Mouse (Mus musculus) skeletal muscle tissue, adult 2 months (tissue): ENCODE measurements around the gene Poc1a.

Experiments
- DNase-seq: peaks from one replicate; pipeline ENCODE4 v3.0.0-alpha.2; 2012; ENCODE audit warnings: low read depth, low spot score

Gene Poc1a

GRCm38 (mm10) chr9:106280808-106281544, at the start of gene Poc1a:
Poc1a (plus strand) TSS chr9:106281061.
- DNase-seq, result peak; percentile 91

- no peak for DNase-seq
These were observed 49.6 kb upstream of the Poc1a start for GRCm38 (mm10) chr9:106231220-106231619.

GRCm38 (mm10) chr9:106231816-106232215, 49.0 kb upstream of the Poc1a start:
- DNase-seq, result no peak

GRCm38 (mm10) chr9:106232956-106233355, 47.9 kb upstream of the Poc1a start:
- no peak for DNase-seq

GRCm38 (mm10) chr9:106233953-106234352, 46.9 kb upstream of the Poc1a start:
- DNase-seq, result no peak

- peak; percentile 52 for DNase-seq
These were observed 45.5 kb upstream of the Poc1a start for GRCm38 (mm10) chr9:106235194-106235830.

- peak; percentile 54 for DNase-seq
These were observed 44.6 kb upstream of the Poc1a start for GRCm38 (mm10) chr9:106236156-106236817.

GRCm38 (mm10) chr9:106236818-106237211, 44.0 kb upstream of the Poc1a start:
- DNase-seq, result peak; percentile 71

GRCm38 (mm10) chr9:106237401-106237800, 43.5 kb upstream of the Poc1a start:
- DNase-seq, result no peak

GRCm38 (mm10) chr9:106237878-106238277, 43.0 kb upstream of the Poc1a start:
- no peak for DNase-seq

- no peak for DNase-seq
These were observed 39.2 kb upstream of the Poc1a start for GRCm38 (mm10) chr9:106241541-106242164.

- no peak for DNase-seq
These were observed 37.9 kb upstream of the Poc1a start for GRCm38 (mm10) chr9:106242813-106243488.

- DNase-seq, result no peak
These were observed 31.3 kb upstream of the Poc1a start for GRCm38 (mm10) chr9:106249550-106249949.

- no peak for DNase-seq
These were observed 30.6 kb upstream of the Poc1a start for GRCm38 (mm10) chr9:106250245-106250644.

- no peak for DNase-seq
These were observed 29.8 kb upstream of the Poc1a start for GRCm38 (mm10) chr9:106251066-106251465.

GRCm38 (mm10) chr9:106254001-106254400, 26.9 kb upstream of the Poc1a start:
- DNase-seq, result no peak

- DNase-seq, result no peak
These were observed 22.4 kb upstream of the Poc1a start for GRCm38 (mm10) chr9:106258412-106258811.

- DNase-seq, result no peak
These were observed 21.9 kb upstream of the Poc1a start for GRCm38 (mm10) chr9:106258990-106259389.

- DNase-seq, result no peak
These were observed 19.8 kb upstream of the Poc1a start for GRCm38 (mm10) chr9:106261058-106261457.

GRCm38 (mm10) chr9:106261491-106261890, 19.4 kb upstream of the Poc1a start:
- DNase-seq, result no peak

- no peak for DNase-seq
These were observed 18.8 kb upstream of the Poc1a start for GRCm38 (mm10) chr9:106262075-106262474.
